Mouse (Mus musculus): Measurements from ENCODE around the gene Sec24c. TPM values are rescaled to one million over a fixed set of nuclear protein-coding genes. Genes with fewer than 3 reads are reported as not detected.
A peak's percentile ranks its signal among the peaks of the same experiment; 100 is the strongest.

The Sec24c gene
- polyA plus RNA-seq, 2 experiments, result 28.4 to 37.1 TPM

- H3K27ac ChIP-seq, result peak overlapping the region; percentile 76
- H3K9me3 ChIP-seq (ENCODE audit: control insufficient read depth, low read length), result no peaks in the 10 kb centered on the region
- no peak for TF ChIP-seq CTCF (IDR thresholded peaks at IDR 0.05; ENCODE audit: low read depth)
- WGBS (ENCODE audit: insufficient replicate concordance), result 18% methylated on average over 10 of the region's 10 CpGs
- H3K9ac ChIP-seq (replicated peaks), result peak overlapping the region; percentile 93
- peaks cover 15 to 17% of the 10 kb centered on the region in 2 experiments for H3K4me1 ChIP-seq (replicated peaks; ENCODE audit: control insufficient read depth in 2 of 2, insufficient read depth in 2 of 2, low read length in 1 of 2)
- peak overlapping the region; percentile 91 for H3K4me2 ChIP-seq (ENCODE audit: low read depth)
- no peak for ATAC-seq (ENCODE audit: insufficient read depth)
- no peak for DNase-seq (ENCODE audit: low read depth in 3 of 3, low spot score in 3 of 3)
- no peaks in the 10 kb centered on the region for H3K36me3 ChIP-seq (replicated peaks; ENCODE audit: control insufficient read depth, insufficient read depth, low read depth)
- peak overlapping the region; percentile 83 to 96 for H3K4me3 ChIP-seq (ENCODE audit: insufficient read depth in 1 of 2, low read depth in 2 of 2, low read length in 2 of 2)
- no peaks in the 10 kb centered on the region for H3K27me3 ChIP-seq (ENCODE audit: control insufficient read depth, insufficient read depth, low read length)
Observed at GRCm38 (mm10) chr14:20641438-20641875, 32.7 kb upstream of the Sec24c start.

GRCm38 (mm10) chr14:20645547-20645946 lies 28.6 kb upstream of the Sec24c start:
- Histone ChIP-seq H3K27ac (no peak overlapping the region), H3K27me3 (ENCODE audit: control insufficient read depth, insufficient read depth, low read length) (no peaks in the 10 kb centered on the region), H3K4me2 (ENCODE audit: low read depth) (no peak overlapping the region), H3K9me3 (ENCODE audit: control insufficient read depth, low read length) (no peaks in the 10 kb centered on the region), H3K4me3 (ENCODE audit: insufficient read depth in 1 of 2, low read depth in 2 of 2, low read length in 2 of 2) (no peak overlapping the region), H3K36me3 (replicated peaks; ENCODE audit: control insufficient read depth, insufficient read depth, low read depth) (no peaks in the 10 kb centered on the region), H3K9ac (replicated peaks) (no peak overlapping the region; the same call in 1 of the 2 replicates), H3K4me1 (replicated peaks; ENCODE audit: control insufficient read depth in 2 of 2, insufficient read depth in 2 of 2, low read length in 1 of 2) (peaks cover 8% of the 10 kb centered on the region in 2 experiments; a peak in 2 of 4 replicates)
- TF ChIP-seq EP300 (IDR thresholded peaks at IDR 0.05; ENCODE audit: low read depth) (no peak), CTCF (IDR thresholded peaks at IDR 0.05; ENCODE audit: low read depth) (peak; percentile 53)
- ATAC-seq (ENCODE audit: insufficient read depth), result no peak
- 46% methylated on average over 3 of the region's 3 CpGs for WGBS (ENCODE audit: insufficient replicate concordance)
- DNase-seq (ENCODE audit: low read depth in 3 of 3, low spot score in 3 of 3), result no peak

- no peak overlapping the region for H3K4me2 ChIP-seq (ENCODE audit: low read depth)
- ATAC-seq (ENCODE audit: insufficient read depth), result peak; percentile 38; the same call in 1 of the 2 replicates
- TF ChIP-seq CTCF (IDR thresholded peaks at IDR 0.05; ENCODE audit: low read depth) (no peak), EP300 (IDR thresholded peaks at IDR 0.05; ENCODE audit: low read depth) (0 out of 2 replicates have a peak, but pooled peaks have one; percentile 12)
Observed at GRCm38 (mm10) chr14:20646381-20646780, 27.7 kb upstream of the Sec24c start.

DNA sequence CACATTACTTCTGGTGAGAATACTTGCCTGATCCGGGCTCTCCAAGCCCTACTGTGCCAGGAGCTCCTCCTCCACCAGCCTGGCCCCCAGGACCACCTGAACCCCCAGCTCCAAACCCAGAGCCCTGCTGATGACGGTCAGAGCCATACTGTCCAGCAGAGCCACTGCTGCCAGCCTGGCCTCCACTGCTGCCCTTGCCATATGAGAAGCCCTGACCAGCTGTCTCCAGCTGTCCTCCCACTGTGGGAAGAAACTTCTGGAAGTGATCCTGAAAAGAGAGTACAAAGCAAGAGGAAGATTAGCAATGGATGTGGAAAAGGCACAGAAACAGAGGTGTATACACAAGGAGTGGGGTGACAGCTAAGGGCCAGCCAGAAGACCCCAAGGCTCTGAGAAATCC lies 23.1 kb upstream of the Sec24c start:
- H3K36me3 ChIP-seq (replicated peaks; ENCODE audit: control insufficient read depth, insufficient read depth, low read depth), result no peaks in the 10 kb centered on the region
- DNase-seq (ENCODE audit: low read depth in 3 of 3, low spot score in 3 of 3), result no peak
- H3K27ac ChIP-seq, result no peak overlapping the region
- H3K4me3 ChIP-seq (ENCODE audit: insufficient read depth in 1 of 2, low read depth in 2 of 2, low read length in 2 of 2), result no peak overlapping the region
- WGBS (ENCODE audit: insufficient replicate concordance), result 57% methylated on average over 2 of the region's 2 CpGs
- no peak for TF ChIP-seq CTCF (IDR thresholded peaks at IDR 0.05; ENCODE audit: low read depth)
- TF ChIP-seq EP300 (IDR thresholded peaks at IDR 0.05; ENCODE audit: low read depth), result no peak
- H3K9me3 ChIP-seq (ENCODE audit: control insufficient read depth, low read length), result no peaks in the 10 kb centered on the region
- H3K4me2 ChIP-seq (ENCODE audit: low read depth), result no peak overlapping the region
- no peak overlapping the region for H3K9ac ChIP-seq (replicated peaks)
- H3K27me3 ChIP-seq (ENCODE audit: control insufficient read depth, insufficient read depth, low read length), result no peaks in the 10 kb centered on the region
- H3K4me1 ChIP-seq (replicated peaks; ENCODE audit: control insufficient read depth in 2 of 2, insufficient read depth in 2 of 2, low read length in 1 of 2), result no peaks in the 10 kb centered on the region
- ATAC-seq (ENCODE audit: insufficient read depth), result no peak

More at GRCm38 (mm10) chr14:20646381-20646780, 27.7 kb upstream of the Sec24c start:
- H3K9ac ChIP-seq (replicated peaks), result no peak overlapping the region
- peaks cover 8% of the 10 kb centered on the region in 2 experiments; a peak in 2 of 4 replicates for H3K4me1 ChIP-seq (replicated peaks; ENCODE audit: control insufficient read depth in 2 of 2, insufficient read depth in 2 of 2, low read length in 1 of 2)
- H3K4me3 ChIP-seq (ENCODE audit: insufficient read depth in 1 of 2, low read depth in 2 of 2, low read length in 2 of 2), result no peak overlapping the region
- no peak for DNase-seq (ENCODE audit: low read depth in 3 of 3, low spot score in 3 of 3)
- H3K27me3 ChIP-seq (ENCODE audit: control insufficient read depth, insufficient read depth, low read length), result no peaks in the 10 kb centered on the region
- H3K9me3 ChIP-seq (ENCODE audit: control insufficient read depth, low read length), result no peaks in the 10 kb centered on the region
- H3K36me3 ChIP-seq (replicated peaks; ENCODE audit: control insufficient read depth, insufficient read depth, low read depth), result no peaks in the 10 kb centered on the region
- H3K27ac ChIP-seq, result no peak overlapping the region

- TF ChIP-seq EP300 (IDR thresholded peaks at IDR 0.05; ENCODE audit: low read depth), result no peak
- TF ChIP-seq CTCF (IDR thresholded peaks at IDR 0.05; ENCODE audit: low read depth), result no peak
- Histone ChIP-seq H3K4me3 (ENCODE audit: insufficient read depth in 1 of 2, low read depth in 2 of 2, low read length in 2 of 2) (no peak overlapping the region), H3K27me3 (ENCODE audit: control insufficient read depth, insufficient read depth, low read length) (no peaks in the 10 kb centered on the region), H3K27ac (no peak overlapping the region), H3K4me2 (ENCODE audit: low read depth) (no peak overlapping the region), H3K9ac (replicated peaks) (no peak overlapping the region), H3K9me3 (ENCODE audit: control insufficient read depth, low read length) (no peaks in the 10 kb centered on the region), H3K36me3 (replicated peaks; ENCODE audit: control insufficient read depth, insufficient read depth, low read depth) (no peaks in the 10 kb centered on the region), H3K4me1 (replicated peaks; ENCODE audit: control insufficient read depth in 2 of 2, insufficient read depth in 2 of 2, low read length in 1 of 2) (no peaks in the 10 kb centered on the region)
- no peak for ATAC-seq (ENCODE audit: insufficient read depth)
- no peak for DNase-seq (ENCODE audit: low read depth in 3 of 3, low spot score in 3 of 3)
- 49% methylated on average over 4 of the region's 4 CpGs for WGBS (ENCODE audit: insufficient replicate concordance)
Observed at GRCm38 (mm10) chr14:20651722-20652256, 22.3 kb upstream of the Sec24c start.
